Mouse (Mus musculus) forebrain, embryonic 10.5 days (tissue): ENCODE measurements around the gene Olfr1180. TPM values are rescaled to one million over a fixed set of nuclear protein-coding genes. Genes with fewer than 3 reads are reported as not detected.
"Not testable (repeated sequence)": the region's sequence is repeated elsewhere in the genome, so short reads cannot be mapped to it uniquely, and the experiment has no call there.

Experiments used
- DNase-seq: peaks from one replicate; pipeline ENCODE4 v3.0.0-alpha.2; 2017; ENCODE audit warnings: low spot score; ENCODE audit errors: extremely low spot score
- H3K27ac ChIP-seq: fragments of 300-500 bp; sonication (generic); 2 replicates; pipeline ENCODE4 v1.5.1; 2016; ENCODE audit warnings: mild to moderate bottlenecking
- H3K27me3 ChIP-seq: fragments of 300-500 bp; sonication (generic); 2 replicates; pipeline ENCODE4 v1.6.1; 2016; ENCODE audit warnings: mild to moderate bottlenecking; ENCODE audit not compliant: poor library complexity, severe bottlenecking
- H3K36me3 ChIP-seq: fragments of 300-500 bp; sonication (generic); replicated peaks from 2 replicates; pipeline ENCODE4 v1.6.1; 2016; ENCODE audit warnings: mild to moderate bottlenecking, moderate library complexity
- H3K4me1 ChIP-seq: fragments of 300-500 bp; sonication (generic); 2 replicates; pipeline ENCODE4 v1.6.1; 2016
- H3K4me3 ChIP-seq: fragments of 300-500 bp; sonication (generic); 2 replicates; pipeline ENCODE4 v1.5.1; 2016; ENCODE audit warnings: mild to moderate bottlenecking, moderate library complexity
- H3K9me3 ChIP-seq: fragments of 300-500 bp; sonication (generic); 2 replicates; pipeline ENCODE4 v1.6.1; 2016; ENCODE audit warnings: mild to moderate bottlenecking, moderate library complexity
- WGBS: fragments of 180-500 bp; shearing (Covaris S2); methylation state at CpG from one replicate; pipeline ENCODE4 v1.1.7; 2016; 5-methylcytosine and 5-hydroxymethylcytosine counted together
- polyA plus RNA-seq: library from polyadenylated mRNA; unstranded; fragments of >200 nt; fragmentation: Nextera tagmentation; extraction: Ambion mirVana; gene quantifications from 2 replicates; pipeline ENCODE4 v1.2.1, GENCODE M21; 2016

Gene Olfr1180
- not detected in 2 replicates for polyA plus RNA-seq

DNA sequence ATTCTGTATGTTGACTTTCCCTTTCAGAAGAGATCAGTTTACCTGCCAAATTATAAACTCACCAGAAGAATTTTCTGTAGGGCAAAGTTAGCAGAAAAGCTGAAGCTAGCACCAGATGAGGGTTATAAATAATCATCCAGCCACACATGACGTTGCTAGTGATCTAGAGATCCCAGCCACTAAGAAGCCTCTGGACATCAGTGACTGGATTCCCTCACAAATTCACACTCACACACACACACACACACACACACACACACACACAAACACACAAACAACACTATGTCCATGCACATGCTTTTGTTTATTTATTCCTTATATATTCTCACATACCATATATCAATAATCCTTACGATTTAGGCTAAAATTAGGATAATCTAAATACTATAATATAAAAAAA is at the start of gene Olfr1180:
Gene Olfr1180, minus strand, starts transcription at position 101 of the 400 bp plus-strand sequence.
- H3K36me3 ChIP-seq, result no peaks in the 10 kb centered on the region
- no peak within 1 kb of the TSS for H3K4me3 ChIP-seq
- no peak for DNase-seq
- WGBS, result 86% methylated on average over 2 of the region's 2 CpGs
- no peaks in the 10 kb centered on the region for H3K27me3 ChIP-seq
- no peaks in the 10 kb centered on the region for H3K4me1 ChIP-seq
- no peaks in the 10 kb centered on the region for H3K9me3 ChIP-seq
- H3K27ac ChIP-seq, result no peak within 1 kb of the TSS

DNA sequence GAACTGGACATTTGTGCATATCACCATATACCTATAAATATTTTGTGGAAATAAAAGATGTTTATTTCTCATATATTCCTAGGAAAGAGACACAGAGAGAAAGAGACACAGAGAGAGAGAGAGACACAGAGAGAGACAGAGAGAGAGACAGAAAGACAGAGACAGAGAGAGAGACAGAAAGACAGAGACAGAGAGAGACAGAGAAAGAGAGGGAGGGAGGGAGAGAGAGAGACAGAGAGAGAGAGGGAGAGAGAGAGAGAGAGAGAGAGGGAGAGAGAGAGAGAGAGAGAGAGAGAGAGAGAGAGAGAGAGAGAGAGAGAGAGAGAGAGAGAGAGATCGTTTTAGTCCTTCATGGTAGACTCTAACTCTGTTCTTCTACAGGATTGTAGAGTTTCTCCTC is 35.6 kb upstream of the Olfr1180 start, which contains the start of gene Olfr1183:
Gene Olfr1183, plus strand, starts transcription at position 301 of the 400 bp plus-strand sequence.
- not testable (repeated sequence) for H3K9me3 ChIP-seq, H3K27me3 ChIP-seq, H3K36me3 ChIP-seq, H3K27ac ChIP-seq, H3K4me1 ChIP-seq, H3K4me3 ChIP-seq, DNase-seq
- WGBS, result 94% methylated on average over 1 of the region's 1 CpGs

DNA sequence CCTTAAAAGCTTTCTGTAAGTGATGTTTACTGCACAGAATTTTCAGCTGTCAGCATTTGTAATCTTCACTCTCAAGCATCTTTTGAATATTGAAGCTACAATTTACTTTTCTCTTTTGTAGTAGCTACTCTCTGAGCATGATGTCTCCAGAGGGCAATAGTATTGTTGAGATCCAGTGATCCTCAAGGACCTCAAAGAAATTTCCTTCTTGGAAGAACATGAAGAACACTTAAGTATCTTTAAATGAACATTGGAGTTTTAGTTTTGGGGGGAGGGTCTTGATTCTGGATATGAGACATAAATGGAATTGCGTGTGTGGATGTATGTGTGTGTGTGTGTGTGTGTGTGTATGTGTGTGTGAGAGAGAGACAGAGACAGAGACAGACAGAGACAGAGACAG is 30.1 kb upstream of the Olfr1180 start, which contains the start of gene Gm13757:
Gene Gm13757, minus strand, starts transcription at position 101 of the 400 bp plus-strand sequence.
- Histone ChIP-seq H3K9me3 (no peaks in the 10 kb centered on the region), H3K27ac (no peak within 1 kb of the TSS), H3K27me3 (no peaks in the 10 kb centered on the region), H3K4me3 (no peak within 1 kb of the TSS), H3K36me3 (no peaks in the 10 kb centered on the region), H3K4me1 (no peaks in the 10 kb centered on the region)
- no peak for DNase-seq
- WGBS, result 97% methylated on average over 1 of the region's 1 CpGs

DNA sequence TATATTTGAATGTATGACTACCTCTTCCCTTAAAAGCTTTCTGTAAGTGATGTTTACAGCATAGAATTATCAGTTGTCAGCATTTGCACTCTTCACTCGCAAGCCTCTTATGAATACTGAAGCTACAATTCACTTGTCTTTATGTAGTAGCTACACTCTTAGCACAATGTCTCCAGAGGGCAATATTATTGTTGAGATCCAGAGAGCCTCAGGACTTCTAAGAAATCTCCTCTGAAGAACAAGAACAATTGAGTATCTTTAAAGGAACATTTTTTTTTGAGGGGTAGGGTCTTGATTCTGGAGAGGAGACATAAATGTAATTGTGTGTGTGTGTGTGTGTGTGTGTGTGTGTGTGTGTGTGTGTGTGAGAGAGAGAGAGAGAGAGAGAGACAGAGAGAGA is 7.1 kb upstream of the Olfr1180 start, which contains the start of gene Olfr1181:
Gene Olfr1181, minus strand, starts transcription at position 101 of the 400 bp plus-strand sequence.
- DNase-seq, result no peak
- no peaks in the 10 kb centered on the region for H3K27me3 ChIP-seq
- WGBS, result 94% methylated on average over 1 of the region's 1 CpGs
- H3K4me1 ChIP-seq, result no peaks in the 10 kb centered on the region
- no peaks in the 10 kb centered on the region for H3K36me3 ChIP-seq
- H3K4me3 ChIP-seq, result no peak within 1 kb of the TSS
- H3K27ac ChIP-seq, result no peak within 1 kb of the TSS
- no peaks in the 10 kb centered on the region for H3K9me3 ChIP-seq

DNA sequence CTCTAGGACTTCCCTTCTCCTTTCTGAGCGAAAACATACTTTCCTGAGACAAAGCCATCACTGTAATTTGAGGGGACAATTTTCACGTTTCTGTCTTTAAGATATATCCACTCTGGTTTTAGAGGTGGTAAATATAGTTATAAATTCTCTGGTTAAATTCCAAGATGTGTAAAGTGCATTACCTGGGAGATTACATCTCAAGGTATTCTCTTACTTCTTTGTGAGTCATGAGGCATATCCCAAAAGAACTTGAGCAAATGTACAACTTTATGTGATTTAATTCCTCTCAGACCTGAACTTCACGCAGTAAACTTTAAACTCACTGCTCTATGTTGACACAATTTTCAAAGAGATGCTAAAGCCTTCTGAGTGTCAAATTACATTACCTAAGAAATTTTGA is 12.6 kb downstream of the Olfr1180 start, which contains the start of gene Olfr1179:
Gene Olfr1179, minus strand, starts transcription at position 101 of the 400 bp plus-strand sequence.
- H3K36me3 ChIP-seq, result no peaks in the 10 kb centered on the region
- 90% methylated on average over 3 of the region's 3 CpGs for WGBS
- H3K27ac ChIP-seq, result no peak within 1 kb of the TSS
- no peak within 1 kb of the TSS for H3K4me3 ChIP-seq
- DNase-seq, result no peak
- no peaks in the 10 kb centered on the region for H3K4me1 ChIP-seq
- H3K27me3 ChIP-seq, result no peaks in the 10 kb centered on the region
- H3K9me3 ChIP-seq, result no peaks in the 10 kb centered on the region

DNA sequence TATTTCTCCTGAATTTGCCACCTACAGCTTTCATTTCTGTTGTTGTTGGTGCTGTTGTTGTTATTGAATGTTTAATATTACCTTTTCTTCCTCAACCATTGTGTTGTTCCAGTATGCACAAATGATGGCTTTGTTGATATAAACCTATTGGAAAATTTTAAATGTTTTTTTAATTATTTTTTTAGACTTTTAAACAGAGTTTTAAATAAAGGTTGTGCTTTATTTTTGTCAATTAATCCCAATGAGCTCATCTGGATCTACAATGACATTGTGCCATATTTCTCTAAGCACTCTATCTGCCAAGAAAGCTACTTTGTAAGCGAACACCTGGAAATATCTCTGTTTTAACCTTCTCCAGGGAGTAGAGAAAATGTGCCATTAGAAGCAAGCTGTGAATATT is 32.2 kb downstream of the Olfr1180 start, which contains the start of gene Olfr1178:
Gene Olfr1178, plus strand, starts transcription at position 301 of the 400 bp plus-strand sequence.
- no peaks in the 10 kb centered on the region for H3K9me3 ChIP-seq
- no peak for DNase-seq
- no peak within 1 kb of the TSS for H3K4me3 ChIP-seq
- H3K4me1 ChIP-seq, result no peaks in the 10 kb centered on the region
- no peak within 1 kb of the TSS for H3K27ac ChIP-seq
- no peaks in the 10 kb centered on the region for H3K36me3 ChIP-seq
- H3K27me3 ChIP-seq, result no peaks in the 10 kb centered on the region
- 94% methylated on average over 1 of the region's 1 CpGs for WGBS

Other genes with a start within 250 kb of the Olfr1180 start
- not detected in 2 replicates for gene Olfr1168, start 237.3 kb downstream of the Olfr1180 start, polyA plus RNA-seq
- not detected in 2 replicates for gene Olfr1170, start 190.8 kb downstream of the Olfr1180 start, polyA plus RNA-seq
- gene Olfr1173, start 139.3 kb downstream of the Olfr1180 start, polyA plus RNA-seq, result not detected in 2 replicates
- not detected in 2 replicates for gene Olfr1174-ps, start 104.0 kb downstream of the Olfr1180 start, polyA plus RNA-seq
- not detected in 2 replicates for gene Olfr1175-ps, start 91.9 kb downstream of the Olfr1180 start, polyA plus RNA-seq
- not detected in 2 replicates for gene Olfr1176, start 82.4 kb downstream of the Olfr1180 start, polyA plus RNA-seq
- not detected in 2 replicates for gene Olfr1177-ps, start 72.7 kb downstream of the Olfr1180 start, polyA plus RNA-seq
- not detected in 2 replicates for gene Olfr1178, start 32.1 kb downstream of the Olfr1180 start, polyA plus RNA-seq
- not detected in 2 replicates for gene Olfr1179, start 12.7 kb downstream of the Olfr1180 start, polyA plus RNA-seq
- not detected in 2 replicates for gene Olfr1181, start 7.0 kb upstream of the Olfr1180 start, polyA plus RNA-seq
- gene Gm13757, start 30.0 kb upstream of the Olfr1180 start, polyA plus RNA-seq, result not detected in 2 replicates
- gene Olfr1183, start 35.7 kb upstream of the Olfr1180 start, polyA plus RNA-seq, result not detected in 2 replicates
- not detected in 2 replicates for gene Olfr1184, start 64.4 kb upstream of the Olfr1180 start, polyA plus RNA-seq
- gene Olfr1185-ps1, start 74.2 kb upstream of the Olfr1180 start, polyA plus RNA-seq, result not detected in 2 replicates
- not detected in 2 replicates for gene Olfr1186, start 99.4 kb upstream of the Olfr1180 start, polyA plus RNA-seq
- not detected in 2 replicates for gene Olfr1188, start 137.8 kb upstream of the Olfr1180 start, polyA plus RNA-seq
- not detected in 2 replicates for gene Olfr1189, start 167.3 kb upstream of the Olfr1180 start, polyA plus RNA-seq
- not detected in 2 replicates for gene Olfr1191-ps1, start 221.4 kb upstream of the Olfr1180 start, polyA plus RNA-seq
- not detected in 2 replicates for gene Olfr1192-ps1, start 229.4 kb upstream of the Olfr1180 start, polyA plus RNA-seq